Mouse (Mus musculus): ENCODE measurements around the gene Ptk6.

The Ptk6 gene

GRCm38 (mm10) chr2:181178015-181178414, 24.6 kb downstream of the Ptk6 start:
- in situ Hi-C loops (cut with MboI; ENCODE audit: unreplicated experiment in 2 of 2), result no loop called here

- in situ Hi-C loops (cut with MboI; ENCODE audit: unreplicated experiment in 2 of 2), result no loop called here
Measured at GRCm38 (mm10) chr2:181174646-181175045, 27.9 kb downstream of the Ptk6 start.

GRCm38 (mm10) chr2:181166469-181166868, 36.1 kb downstream of the Ptk6 start:
- in situ Hi-C loops (cut with MboI; ENCODE audit: unreplicated experiment in 2 of 2), result no loop called here

GRCm38 (mm10) chr2:181160821-181161220, 41.8 kb downstream of the Ptk6 start:
- in situ Hi-C loops (cut with MboI; ENCODE audit: unreplicated experiment in 2 of 2), result no loop called here

GRCm38 (mm10) chr2:181159771-181160170, 42.8 kb downstream of the Ptk6 start:
- in situ Hi-C loops (cut with MboI; ENCODE audit: unreplicated experiment in 2 of 2), result no loop called here

GRCm38 (mm10) chr2:181159091-181159514, 43.5 kb downstream of the Ptk6 start:
- in situ Hi-C loops (cut with MboI; ENCODE audit: unreplicated experiment in 2 of 2), result no loop called here

- in situ Hi-C loops (cut with MboI; ENCODE audit: unreplicated experiment in 2 of 2), result no loop called here
Measured at GRCm38 (mm10) chr2:181158471-181158870, 44.1 kb downstream of the Ptk6 start.

- in situ Hi-C loops (cut with MboI; ENCODE audit: unreplicated experiment in 2 of 2), result no loop called here
Measured at GRCm38 (mm10) chr2:181157716-181158302, 44.8 kb downstream of the Ptk6 start.

- in situ Hi-C loops (cut with MboI; ENCODE audit: unreplicated experiment in 2 of 2), result no loop called here
Measured at GRCm38 (mm10) chr2:181157180-181157579, 45.4 kb downstream of the Ptk6 start.

GRCm38 (mm10) chr2:181156248-181157121, 46.1 kb downstream of the Ptk6 start, which contains the start of gene Eef1a2:
Gene Eef1a2 (minus strand): TSS chr2:181157014.
- in situ Hi-C loops (cut with MboI; ENCODE audit: unreplicated experiment in 2 of 2), result no loop called here

- in situ Hi-C loops (cut with MboI; ENCODE audit: unreplicated experiment in 2 of 2), result no loop called here
Measured at GRCm38 (mm10) chr2:181155801-181156200, 46.8 kb downstream of the Ptk6 start.

- in situ Hi-C loops (cut with MboI; ENCODE audit: unreplicated experiment in 2 of 2), result no loop called here
Measured at GRCm38 (mm10) chr2:181154831-181155415, 47.7 kb downstream of the Ptk6 start.

- in situ Hi-C loops (cut with MboI; ENCODE audit: unreplicated experiment in 2 of 2), result no loop called here
Measured at GRCm38 (mm10) chr2:181154361-181154760, 48.2 kb downstream of the Ptk6 start.

- in situ Hi-C loops (cut with MboI; ENCODE audit: unreplicated experiment in 2 of 2), result no loop called here
Measured at GRCm38 (mm10) chr2:181153837-181154236, 48.8 kb downstream of the Ptk6 start.

GRCm38 (mm10) chr2:181153131-181153530, 49.5 kb downstream of the Ptk6 start:
- in situ Hi-C loops (cut with MboI; ENCODE audit: unreplicated experiment in 2 of 2), result no loop called here

GRCm38 (mm10) chr2:181152701-181153100, 49.9 kb downstream of the Ptk6 start:
- in situ Hi-C loops (cut with MboI; ENCODE audit: unreplicated experiment in 2 of 2), result no loop called here

GRCm38 (mm10) chr2:181150281-181150680, 52.3 kb downstream of the Ptk6 start:
- in situ Hi-C loops (cut with MboI; ENCODE audit: unreplicated experiment in 2 of 2), result no loop called here

- in situ Hi-C loops (cut with MboI; ENCODE audit: unreplicated experiment in 2 of 2), result no loop called here
Measured at GRCm38 (mm10) chr2:181148318-181148955, 54.2 kb downstream of the Ptk6 start.

- in situ Hi-C loops (cut with MboI; ENCODE audit: unreplicated experiment in 2 of 2), result no loop called here
Measured at GRCm38 (mm10) chr2:181147546-181148317, 54.9 kb downstream of the Ptk6 start.

GRCm38 (mm10) chr2:181146976-181147545, 55.5 kb downstream of the Ptk6 start:
- in situ Hi-C loops (cut with MboI; ENCODE audit: unreplicated experiment in 2 of 2), result no loop called here
